Mouse (Mus musculus) forebrain, postnatal 0 days (tissue): ENCODE measurements at regions not wholly inside any gene's neighbourhood (a gene's known extent, or its start where the extent isn't known, plus 50 kb on each side); places are given as distances from the start of the nearest gene placed in this dataset.
A peak's percentile ranks its signal among the peaks of the same experiment; 100 is the strongest.

Experiments
- ATAC-seq: fragments of 200-750 bp; cut with Nextera tagmentation; 2 replicates; pipeline ENCODE4 v1.8.0; 2017; ENCODE audit warnings: mild to moderate bottlenecking, moderate library complexity
- DNase-seq: peaks from one replicate; pipeline ENCODE4 v3.0.0-alpha.2; 2015
- H3K27ac ChIP-seq: fragments of 300-500 bp; sonication (generic); 2 replicates; pipeline ENCODE4 v1.5.1; 2014; ENCODE audit warnings: low read depth, mild to moderate bottlenecking, antibody characterized with exemption, low read length, moderate library complexity, mixed read lengths
- H3K27me3 ChIP-seq: fragments of 300-500 bp; sonication (generic); 2 replicates; pipeline ENCODE4 v1.6.1; 2014; ENCODE audit warnings: mild to moderate bottlenecking, low read length, mixed read lengths; ENCODE audit not compliant: insufficient read depth
- H3K36me3 ChIP-seq: fragments of 300-500 bp; sonication (generic); 2 replicates; pipeline ENCODE4 v1.6.1; 2014; ENCODE audit warnings: mild to moderate bottlenecking, moderate library complexity; ENCODE audit not compliant: insufficient read depth
- H3K4me1 ChIP-seq: fragments of 300-500 bp; sonication (generic); 2 replicates; pipeline ENCODE4 v1.6.1; 2014; ENCODE audit warnings: antibody characterized with exemption; ENCODE audit not compliant: insufficient read depth
- H3K4me2 ChIP-seq: fragments of 300-500 bp; sonication (generic); 2 replicates; pipeline ENCODE4 v1.6.1; 2014; ENCODE audit warnings: low read depth, mild to moderate bottlenecking, moderate library complexity
- H3K4me3 ChIP-seq: fragments of 300-500 bp; sonication (generic); 2 replicates; pipeline ENCODE4 v1.5.1; 2014; ENCODE audit warnings: low read depth, low read length, mixed read lengths
- H3K9ac ChIP-seq: fragments of 300-500 bp; sonication (generic); 2 replicates; pipeline ENCODE4 v1.6.1; 2014; ENCODE audit warnings: mild to moderate bottlenecking
- H3K9me3 ChIP-seq: fragments of 300-500 bp; sonication (generic); 2 replicates; pipeline ENCODE4 v1.6.1; 2016; ENCODE audit warnings: low read length
- CTCF ChIP-seq: sonication (generic); IDR thresholded peaks from 2 replicates; pipeline ENCODE4 v1.5.1; 2016; ENCODE audit warnings: antibody characterized with exemption, control low read depth, low read depth
- WGBS: fragments of 180-500 bp; shearing (Covaris S2); extraction: QIAGEN DNeasy Blood & Tissue Kit; methylation state at CpG from one replicate; pipeline ENCODE4 v1.1.7; 2014; 5-methylcytosine and 5-hydroxymethylcytosine counted together

- WGBS, result 45% methylated on average over 8 of the region's 8 CpGs
- H3K27ac ChIP-seq, result no peak overlapping the region
- H3K36me3 ChIP-seq, result no peaks in the 10 kb centered on the region
- no peaks in the 10 kb centered on the region for H3K9me3 ChIP-seq
- no peak overlapping the region for H3K9ac ChIP-seq
- ATAC-seq, result no peak
- H3K4me1 ChIP-seq, result no peaks in the 10 kb centered on the region
- no peak for DNase-seq
- H3K27me3 ChIP-seq, result no peaks in the 10 kb centered on the region
- TF ChIP-seq CTCF, result no peak
- H3K4me3 ChIP-seq, result no peak overlapping the region
- H3K4me2 ChIP-seq, result no peak overlapping the region
Observed at GRCm38 (mm10) chr10:70766450-70766849, 110.7 kb upstream of the Phyhipl start.

- no peak overlapping the region for H3K4me3 ChIP-seq
- H3K27me3 ChIP-seq, result no peaks in the 10 kb centered on the region
- DNase-seq (no peak), ATAC-seq (no peak)
- H3K9ac ChIP-seq, result no peak overlapping the region
- WGBS, result 84% methylated on average over 7 of the region's 7 CpGs
- H3K27ac ChIP-seq, result no peak overlapping the region
- no peaks in the 10 kb centered on the region for H3K4me1 ChIP-seq
- no peaks in the 10 kb centered on the region for H3K36me3 ChIP-seq
- no peak for TF ChIP-seq CTCF
- no peak overlapping the region for H3K4me2 ChIP-seq
- no peaks in the 10 kb centered on the region for H3K9me3 ChIP-seq
Observed at GRCm38 (mm10) chr10:70763206-70763605, 107.4 kb upstream of the Phyhipl start.

GRCm38 (mm10) chr10:70759686-70760085 lies 103.9 kb upstream of the Phyhipl start:
- no peak overlapping the region for H3K27ac ChIP-seq
- WGBS, result 72% methylated on average over 7 of the region's 7 CpGs
- no peak for DNase-seq

GRCm38 (mm10) chr10:70751771-70752170 lies 96.0 kb upstream of the Phyhipl start:
- Histone ChIP-seq H3K27ac (no peak overlapping the region), H3K9me3 (no peaks in the 10 kb centered on the region), H3K9ac (no peak overlapping the region), H3K27me3 (no peaks in the 10 kb centered on the region), H3K36me3 (no peaks in the 10 kb centered on the region), H3K4me2 (no peak overlapping the region), H3K4me1 (no peaks in the 10 kb centered on the region), H3K4me3 (no peak overlapping the region)
- ATAC-seq (no peak), DNase-seq (no peak)
- 50% methylated on average over 8 of the region's 8 CpGs for WGBS
- TF ChIP-seq CTCF, result no peak

More at GRCm38 (mm10) chr10:70759686-70760085, 103.9 kb upstream of the Phyhipl start:
- no peak for TF ChIP-seq CTCF
- no peak overlapping the region for H3K9ac ChIP-seq
- no peak overlapping the region for H3K4me2 ChIP-seq
- H3K9me3 ChIP-seq, result no peaks in the 10 kb centered on the region
- H3K36me3 ChIP-seq, result no peaks in the 10 kb centered on the region
- H3K4me1 ChIP-seq, result no peaks in the 10 kb centered on the region
- no peaks in the 10 kb centered on the region for H3K27me3 ChIP-seq
- ATAC-seq, result no peak; the same call in 1 of the 2 replicates
- H3K4me3 ChIP-seq, result no peak overlapping the region

GRCm38 (mm10) chr10:70750356-70751145 lies 94.8 kb upstream of the Phyhipl start:
- H3K27me3 ChIP-seq, result no peaks in the 10 kb centered on the region
- 61% methylated on average over 15 of the region's 15 CpGs for WGBS
- no peak for TF ChIP-seq CTCF
- DNase-seq (peak; percentile 47), ATAC-seq (peak; percentile 55)
- H3K36me3 ChIP-seq, result no peaks in the 10 kb centered on the region
- H3K4me1 ChIP-seq, result no peaks in the 10 kb centered on the region
- no peak overlapping the region for H3K9ac ChIP-seq
- no peak overlapping the region for H3K4me2 ChIP-seq
- H3K9me3 ChIP-seq, result no peaks in the 10 kb centered on the region
- H3K4me3 ChIP-seq, result no peak overlapping the region
- H3K27ac ChIP-seq, result 0 out of 2 replicates have a peak overlapping the region, but pooled peaks have one; percentile 31

GRCm38 (mm10) chr10:70746612-70747011 lies 90.8 kb upstream of the Phyhipl start:
- Histone ChIP-seq H3K9me3 (no peaks in the 10 kb centered on the region), H3K9ac (no peak overlapping the region), H3K36me3 (no peaks in the 10 kb centered on the region), H3K4me2 (no peak overlapping the region), H3K4me3 (no peak overlapping the region), H3K27ac (no peak overlapping the region), H3K4me1 (no peaks in the 10 kb centered on the region), H3K27me3 (no peaks in the 10 kb centered on the region)
- peak; percentile 33 for DNase-seq
- no peak for TF ChIP-seq CTCF
- ATAC-seq, result peak; percentile 69; the same call in 1 of the 2 replicates
- WGBS, result 56% methylated on average over 4 of the region's 4 CpGs

- Histone ChIP-seq H3K36me3 (no peaks in the 10 kb centered on the region), H3K27ac (no peak overlapping the region), H3K9me3 (no peaks in the 10 kb centered on the region), H3K27me3 (no peaks in the 10 kb centered on the region), H3K4me3 (no peak overlapping the region), H3K9ac (no peak overlapping the region), H3K4me2 (no peak overlapping the region), H3K4me1 (no peaks in the 10 kb centered on the region)
- no peak for DNase-seq
- no peak for TF ChIP-seq CTCF
- no peak for ATAC-seq
Observed at GRCm38 (mm10) chr10:70741909-70742308, 86.1 kb upstream of the Phyhipl start.
